Mouse (Mus musculus) NIH3T3 (cell line): ENCODE results near the gene Edf1.
"Not testable (repeated sequence)": the region's sequence is repeated elsewhere in the genome, so short reads cannot be mapped to it uniquely, and the experiment has no call there.

ENCODE experiments used
- DNase-seq: peaks from one replicate; pipeline ENCODE4 v3.0.0-alpha.2; 2012; ENCODE audit warnings: low read depth

Edf1 gene

DNA sequence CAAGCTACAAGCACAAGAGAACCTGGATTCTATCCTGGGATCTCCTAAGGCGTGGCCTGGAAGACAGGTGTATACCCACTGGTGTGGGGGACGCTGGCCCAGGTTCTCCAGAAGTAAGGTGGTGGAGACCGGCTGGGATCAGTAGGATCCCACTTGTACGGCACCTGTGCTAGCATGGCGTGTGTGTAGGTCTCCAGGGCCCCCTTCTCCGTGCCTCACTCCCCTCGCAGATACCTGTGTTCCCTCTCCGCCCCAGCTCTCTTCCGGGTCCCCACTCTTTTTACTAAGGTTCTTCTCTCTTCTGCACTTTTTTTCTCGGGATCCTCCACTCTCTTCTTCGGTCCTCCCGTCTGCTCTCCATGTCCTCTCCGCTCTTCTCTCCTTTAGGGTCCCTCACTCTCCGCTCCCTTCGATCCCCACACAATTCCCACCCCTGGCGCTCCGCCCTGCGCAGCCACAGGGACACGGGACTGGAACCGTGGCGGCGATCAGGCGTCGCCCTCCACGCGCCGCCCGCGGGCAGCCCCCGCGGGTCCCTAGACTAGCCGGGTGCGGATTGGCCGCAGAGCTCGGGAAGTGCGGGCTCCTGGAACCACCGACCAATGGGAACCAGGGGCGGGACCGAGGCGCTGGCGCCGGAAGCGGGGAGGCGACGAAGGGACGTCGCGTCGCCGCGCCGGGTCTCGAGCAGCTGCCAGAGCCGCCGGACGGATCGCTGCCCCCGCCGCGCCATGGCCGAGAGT is at the start of gene Edf1:
Edf1 (plus strand) TSS at position 627 of the 743 bp plus-strand sequence.
- peak; percentile 90 for DNase-seq

DNA sequence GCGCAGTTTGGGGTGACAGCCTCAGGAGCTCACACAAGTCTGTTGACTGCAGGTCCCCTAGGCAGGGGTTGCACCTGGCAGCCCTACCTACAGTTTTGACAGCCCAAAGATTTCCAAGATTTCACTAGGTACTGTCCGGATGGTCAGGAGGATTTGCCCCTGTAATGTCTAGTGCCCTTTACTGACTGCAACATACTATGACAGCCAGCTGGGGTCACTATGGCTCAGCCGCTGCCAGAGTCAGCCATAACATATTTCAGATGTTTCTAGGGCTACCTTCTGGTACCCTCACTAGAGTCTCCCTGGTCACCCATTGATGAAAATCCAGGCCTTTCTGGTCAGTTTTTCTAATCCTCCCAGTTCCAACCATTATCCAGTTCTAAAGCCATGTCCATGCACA is 47.7 kb upstream of the Edf1 start:
- peak; percentile 66 for DNase-seq

DNA sequence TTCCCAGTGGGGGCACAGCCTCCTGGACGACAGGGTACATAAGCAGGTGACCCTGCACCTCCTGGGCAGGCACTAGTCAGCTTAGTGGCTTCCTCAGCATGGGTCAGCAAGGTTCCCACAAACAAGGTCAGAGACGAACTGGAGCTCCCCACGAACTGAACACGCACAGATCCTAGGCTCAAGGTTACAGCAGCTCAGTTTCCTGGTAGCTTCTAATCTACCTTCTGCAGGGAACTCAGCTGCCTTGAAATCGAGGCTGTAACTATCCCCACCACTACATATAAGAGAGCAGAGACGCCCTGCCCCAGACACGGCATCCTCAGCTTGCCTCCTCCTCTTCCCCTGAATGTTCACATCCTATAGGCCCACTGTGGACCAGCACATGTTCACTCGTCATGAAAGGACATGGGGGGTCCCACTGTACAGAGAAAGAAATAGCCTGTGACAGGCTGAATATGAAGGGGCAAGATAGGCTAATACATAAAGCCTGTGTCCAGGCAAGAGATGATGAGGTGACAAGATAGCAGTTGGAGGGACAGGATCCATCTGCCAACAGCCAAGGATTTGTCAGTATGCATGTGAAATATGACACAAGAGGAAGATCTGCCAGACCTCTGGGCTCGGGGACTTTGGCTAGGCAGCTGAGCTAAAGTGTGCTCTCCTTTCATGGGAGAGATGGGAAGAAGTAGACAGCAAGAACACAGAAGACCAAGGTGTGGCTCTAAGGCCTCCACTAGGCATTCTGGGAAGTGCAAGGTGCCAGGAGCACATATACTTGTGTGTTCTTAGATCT is 30.9 kb upstream of the Edf1 start:
- no peak for DNase-seq

DNA sequence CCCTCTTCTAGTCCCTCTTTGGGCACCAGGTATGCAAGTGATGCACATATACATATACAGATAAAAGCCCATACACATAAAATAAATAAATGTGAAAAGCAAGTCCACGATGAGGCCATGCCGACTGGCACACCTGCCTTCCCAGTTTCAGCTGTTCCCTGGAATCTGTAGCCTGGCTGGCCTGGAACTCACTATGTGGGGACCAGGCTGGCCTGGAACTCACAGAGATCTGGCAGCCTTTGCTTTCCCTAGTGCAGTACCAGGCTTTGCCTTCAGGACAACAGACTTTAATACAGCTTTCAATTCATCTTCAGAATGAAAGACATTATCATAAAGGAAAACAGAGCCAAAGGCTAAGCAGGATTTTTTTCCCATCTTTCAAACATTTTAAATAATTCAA is 23.9 kb upstream of the Edf1 start:
- DNase-seq, result peak; percentile 68

DNA sequence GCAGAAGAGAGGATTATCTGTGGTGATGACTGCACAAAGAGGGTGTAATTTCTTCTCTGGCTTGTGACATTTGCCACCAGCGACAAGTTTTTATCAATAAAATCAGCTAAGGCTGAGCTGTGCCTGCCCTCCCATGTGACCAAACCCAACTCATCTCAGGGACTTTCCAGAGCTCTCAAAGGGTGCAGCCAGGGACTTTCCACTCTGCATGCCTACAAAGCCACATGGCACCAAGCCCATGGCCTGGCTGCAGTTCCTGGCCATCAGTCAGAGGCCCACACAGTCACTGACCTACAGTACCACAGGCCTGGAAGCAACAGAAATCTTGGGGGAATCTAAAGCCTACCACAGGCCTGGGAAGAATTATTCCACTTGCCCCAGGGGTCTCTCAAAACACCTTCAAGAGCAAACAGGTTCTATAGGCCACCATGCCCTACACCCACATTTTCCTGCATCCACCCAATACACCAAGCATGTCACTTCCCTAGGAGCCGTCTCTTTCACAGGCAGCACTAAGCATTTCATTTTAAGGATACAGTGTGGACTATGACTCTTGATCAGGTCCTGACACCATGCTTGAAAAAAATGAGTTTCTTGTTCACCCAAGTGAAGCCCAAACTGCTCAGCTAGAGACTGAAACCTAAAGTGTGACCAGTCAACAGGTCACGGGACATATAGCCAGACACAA is 23.3 kb upstream of the Edf1 start:
- peak; percentile 94 for DNase-seq

DNA sequence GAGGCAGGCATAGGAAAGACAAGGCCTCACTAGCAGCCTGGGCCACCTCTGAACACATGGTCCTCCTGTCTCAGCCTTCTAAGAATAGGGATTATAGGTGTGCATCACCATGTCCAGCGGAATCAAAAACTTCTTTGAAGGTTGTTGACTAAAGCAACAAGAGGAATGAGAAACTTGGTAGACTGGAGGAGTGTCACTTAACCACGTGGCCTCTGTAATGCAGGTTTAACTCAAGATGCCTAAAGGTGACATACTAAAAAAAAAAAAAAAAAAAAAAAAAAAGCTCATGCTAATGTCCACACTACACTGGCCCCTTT is 22.8 kb upstream of the Edf1 start:
- DNase-seq, result no peak

DNA sequence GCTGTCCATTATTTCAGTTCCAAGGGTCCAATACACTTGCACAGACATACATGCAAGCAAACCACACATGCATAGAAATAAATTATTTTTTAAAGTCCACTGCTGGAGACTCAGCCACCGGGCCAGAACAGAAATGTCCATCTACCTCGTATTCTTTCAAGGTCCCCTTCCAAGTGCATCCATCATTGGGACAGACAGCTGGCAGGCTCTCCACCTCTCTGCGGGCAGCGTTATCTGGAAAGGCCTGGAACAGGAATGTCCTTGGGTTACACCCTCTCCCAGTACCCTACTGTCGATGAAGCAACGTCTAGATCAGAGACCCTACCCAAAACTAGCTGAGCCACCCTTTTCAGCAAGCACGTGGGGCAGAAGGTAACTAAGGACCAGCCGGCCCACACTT is 21.1 kb upstream of the Edf1 start:
- no peak for DNase-seq

DNA sequence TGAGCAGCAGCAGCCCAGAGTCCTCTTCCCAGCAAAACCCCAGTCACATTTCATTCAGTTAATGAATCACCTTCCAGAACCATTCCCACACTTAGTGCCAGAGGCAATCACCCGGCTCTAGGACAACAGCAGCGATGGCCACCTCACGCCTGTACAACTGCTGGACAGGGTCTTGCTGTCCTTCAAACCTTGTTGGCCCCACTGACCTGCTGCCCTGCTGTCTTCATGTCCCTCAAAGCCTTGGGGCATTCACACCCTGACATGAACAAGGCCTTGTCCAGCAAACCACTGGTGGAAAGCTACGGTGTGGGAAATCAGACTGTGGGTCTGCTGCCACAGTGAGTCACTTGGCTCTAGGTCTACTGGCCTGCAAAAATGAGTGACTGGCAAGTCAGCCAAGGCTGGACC is 17.1 kb upstream of the Edf1 start:
- peak; percentile 57 for DNase-seq

DNA sequence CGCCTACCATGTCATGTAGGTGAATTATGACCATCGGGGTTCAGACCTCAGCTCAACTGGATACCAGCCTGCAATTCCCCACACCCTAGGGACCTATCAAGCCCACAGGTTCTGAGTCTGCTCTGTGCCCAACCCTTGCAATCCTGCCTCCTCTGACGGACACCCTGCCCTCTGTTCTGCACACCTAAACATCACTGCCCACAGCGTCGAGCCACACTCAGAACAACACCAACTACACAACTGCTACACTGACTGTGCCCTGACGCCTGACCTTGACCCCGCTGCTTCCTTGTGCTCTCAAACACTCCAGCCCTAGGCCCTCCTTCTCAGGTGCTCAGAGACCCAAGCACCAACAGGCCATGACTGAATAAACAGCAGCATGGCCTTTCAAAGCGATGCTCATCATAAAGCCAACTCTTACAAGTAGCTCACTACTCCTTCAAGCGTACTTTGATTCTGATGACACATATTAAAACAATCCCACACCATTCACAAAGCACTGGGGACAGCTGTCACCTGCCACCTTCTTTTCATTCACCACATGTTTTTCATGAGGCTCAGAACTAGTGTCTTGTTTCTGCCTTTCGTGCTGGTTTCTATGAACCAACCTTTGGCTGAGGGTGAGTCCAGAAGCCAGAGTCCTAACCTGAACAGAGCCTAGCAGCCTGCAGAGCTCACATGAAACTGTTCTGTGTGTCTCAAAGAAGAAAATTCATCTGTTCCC is 15.8 kb upstream of the Edf1 start:
- DNase-seq, result no peak

DNA sequence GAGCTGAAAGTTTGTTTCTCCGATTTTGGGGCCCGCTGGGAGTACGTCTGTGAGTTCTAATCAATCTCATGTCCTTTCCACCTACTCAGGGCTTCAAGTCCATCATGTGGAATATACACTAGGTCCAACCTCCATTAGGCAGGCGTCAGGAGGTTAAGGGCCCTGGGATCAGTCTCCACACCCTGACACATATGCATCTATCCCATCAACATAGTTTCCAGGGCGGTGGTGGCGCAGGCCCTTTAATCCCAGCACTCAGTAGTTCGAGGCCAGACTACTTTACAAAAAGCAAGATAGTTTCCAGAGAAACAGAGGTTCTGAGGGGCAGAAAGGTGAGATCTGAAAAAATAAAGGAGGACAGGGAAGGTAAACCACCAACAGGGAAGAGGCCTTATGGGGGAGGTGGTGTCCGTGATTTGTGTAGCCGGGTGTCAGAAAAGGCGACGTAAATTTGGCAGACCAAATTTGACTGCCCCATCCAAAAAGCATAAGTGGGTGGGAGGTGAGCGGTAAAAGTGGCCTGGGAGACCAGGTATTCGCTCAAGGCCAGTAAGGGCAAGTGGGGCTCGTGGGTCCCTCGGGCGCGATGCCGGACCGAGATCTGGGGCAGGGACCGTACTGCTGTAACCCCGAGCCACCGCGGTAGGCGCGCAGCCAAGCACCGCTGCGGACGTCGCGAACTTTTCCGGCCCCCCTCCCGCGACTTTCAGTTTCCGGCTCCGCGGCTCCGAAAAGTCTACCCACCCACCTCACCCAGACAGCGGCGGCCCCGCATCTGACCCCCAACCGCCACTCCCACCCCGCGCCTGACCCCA is 11.4 kb upstream of the Edf1 start:
- DNase-seq, result peak; percentile 13

DNA sequence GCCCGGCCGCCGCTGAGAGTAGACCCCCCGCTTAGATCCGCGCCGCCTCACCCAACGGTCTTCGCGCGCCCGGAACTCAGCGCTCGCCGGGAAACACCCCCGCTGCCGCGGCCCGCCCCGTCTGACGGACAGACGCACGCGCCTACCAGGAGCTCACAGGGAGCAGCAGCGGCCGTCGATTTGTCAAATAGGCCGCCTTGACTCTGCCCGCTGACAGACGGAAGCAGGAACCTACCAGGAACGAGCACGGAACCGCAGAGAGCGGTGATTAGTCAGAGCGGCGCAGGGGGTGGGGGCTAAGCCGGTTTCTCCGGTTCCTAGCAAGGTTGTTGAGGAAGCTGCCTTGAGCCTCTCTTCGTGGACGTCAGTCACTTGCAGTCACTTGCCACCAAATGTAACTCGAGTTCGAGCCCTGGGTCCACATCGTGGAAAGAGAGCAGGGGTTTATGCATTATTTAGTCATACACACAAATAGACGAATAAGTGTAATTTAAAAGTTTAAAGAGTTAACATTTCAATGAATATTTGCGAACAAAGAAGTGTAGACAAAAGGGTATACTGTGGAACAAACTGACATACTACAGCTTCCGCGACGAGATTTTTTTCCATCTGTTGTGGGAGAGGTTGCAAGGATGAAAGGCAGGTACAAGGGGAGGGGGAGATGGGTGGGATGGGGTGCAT is 10.7 kb upstream of the Edf1 start, which contains the start of gene Traf2:
Traf2 (minus strand) TSS at position 130 of the 681 bp plus-strand sequence.
- peak; percentile 99 for DNase-seq

DNA sequence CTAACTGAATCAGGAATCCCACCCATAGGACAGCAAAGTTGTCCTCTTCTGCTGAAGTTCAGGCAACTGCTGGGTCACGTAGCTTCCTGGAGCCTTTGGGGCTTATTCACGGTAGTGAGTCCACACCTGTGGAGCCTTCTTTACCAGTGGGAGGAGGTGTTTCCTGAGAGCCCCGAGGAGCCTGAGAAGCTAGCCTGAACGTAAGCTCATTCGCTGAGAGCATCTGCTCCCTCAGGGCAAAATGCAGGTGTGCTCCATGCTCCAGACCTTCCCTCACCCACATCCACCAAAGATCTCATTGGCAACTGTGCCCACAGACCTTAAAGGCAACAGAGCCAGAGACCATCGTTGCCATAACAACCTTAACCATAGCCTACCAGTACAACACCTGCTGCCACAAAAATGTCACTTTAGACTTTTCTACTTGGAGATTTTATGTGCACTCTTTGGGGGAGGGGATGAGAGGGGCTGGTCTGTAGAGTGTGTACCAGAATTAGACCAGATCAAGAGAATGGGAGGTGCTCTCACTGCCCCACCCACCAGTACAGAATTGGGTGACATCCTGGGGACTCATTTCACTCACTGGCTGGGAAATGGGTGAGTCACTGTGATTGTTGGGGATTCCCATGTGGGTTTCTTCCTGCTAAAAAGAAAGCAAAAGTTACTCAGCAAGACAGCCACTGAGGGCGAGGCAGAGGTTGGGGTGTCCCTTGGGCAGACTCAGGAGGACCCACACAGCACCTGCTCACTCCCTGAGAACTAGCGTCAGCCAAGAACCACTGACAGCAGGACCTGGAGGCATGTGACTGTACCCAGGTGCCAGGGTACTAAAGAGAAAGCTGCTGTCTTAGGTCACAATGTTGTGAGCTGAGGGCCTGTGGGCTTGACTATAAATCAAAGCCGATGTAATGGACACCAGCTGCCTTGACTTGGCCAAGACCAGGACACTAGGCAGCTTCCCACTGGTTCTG is 8.3 kb upstream of the Edf1 start:
- DNase-seq, result peak; percentile 47

DNA sequence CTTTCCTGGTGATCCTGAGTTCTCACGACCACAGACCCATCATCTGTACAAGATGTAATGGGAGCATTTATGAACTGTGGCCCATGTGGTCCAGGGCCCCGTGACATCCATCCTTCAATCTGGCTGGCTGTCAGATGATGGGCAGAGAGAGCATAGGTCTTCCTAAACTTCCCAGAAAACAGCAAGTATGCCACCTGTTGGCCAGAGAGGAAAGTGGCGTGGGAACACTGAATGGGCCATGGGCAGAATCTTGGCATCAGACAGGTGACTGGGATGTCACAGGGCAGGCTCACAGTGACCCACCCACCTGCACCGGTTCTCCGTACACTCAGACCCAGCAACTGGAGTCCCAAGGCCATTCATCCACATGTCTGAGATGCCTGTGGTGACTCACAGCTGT is 6.5 kb upstream of the Edf1 start:
- DNase-seq, result peak; percentile 79

DNA sequence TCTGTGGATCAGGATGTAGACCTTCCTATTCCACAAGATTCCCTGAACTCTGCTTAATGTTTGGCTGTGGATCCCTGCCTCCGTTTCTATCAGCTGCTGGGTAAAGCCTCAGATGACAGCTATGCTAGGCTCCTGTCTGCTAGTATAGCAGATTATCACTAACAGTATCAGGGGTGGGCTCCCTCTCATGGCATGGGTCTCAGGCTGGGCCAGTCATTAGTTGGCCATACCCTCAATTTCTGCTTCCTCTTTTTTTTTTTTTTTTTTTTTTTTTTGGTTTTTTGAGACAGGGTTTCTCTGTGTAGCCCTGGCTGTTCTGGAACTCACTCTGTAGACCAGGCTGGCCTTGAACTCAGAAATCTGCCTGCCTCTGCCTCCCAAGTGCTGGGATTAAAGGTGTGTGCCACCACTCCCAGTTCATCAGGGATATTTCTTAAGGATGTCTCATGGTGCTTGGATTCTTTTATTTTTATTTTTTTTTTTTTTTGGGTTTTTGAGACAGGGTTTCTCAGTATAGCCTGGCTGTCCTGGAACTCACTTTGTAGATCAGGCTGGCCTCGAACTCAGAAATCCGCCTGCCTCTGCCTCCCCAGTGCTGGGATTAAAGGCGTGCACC is 4.4 kb upstream of the Edf1 start:
- DNase-seq, result not testable (repeated sequence)

DNA sequence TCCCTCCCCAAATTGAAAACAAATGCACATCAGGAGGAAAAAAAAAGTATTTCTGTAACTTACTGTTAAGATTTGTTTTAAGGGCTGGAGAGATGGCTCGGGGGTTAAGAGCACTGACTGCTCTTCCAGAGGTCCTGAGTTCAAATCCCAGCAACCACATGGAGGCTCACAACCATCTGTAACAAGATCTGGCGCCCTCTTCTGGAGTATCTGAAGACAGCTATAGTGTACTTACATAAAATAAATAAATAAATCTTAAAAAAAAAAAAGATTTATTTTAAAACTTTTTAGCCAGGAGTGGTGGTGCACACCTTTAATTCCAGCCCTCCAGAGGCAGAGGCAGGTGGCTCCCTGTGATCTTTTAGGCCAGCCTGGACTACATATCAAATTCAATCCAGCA is 2.2 kb upstream of the Edf1 start:
- not testable (repeated sequence) for DNase-seq

DNA sequence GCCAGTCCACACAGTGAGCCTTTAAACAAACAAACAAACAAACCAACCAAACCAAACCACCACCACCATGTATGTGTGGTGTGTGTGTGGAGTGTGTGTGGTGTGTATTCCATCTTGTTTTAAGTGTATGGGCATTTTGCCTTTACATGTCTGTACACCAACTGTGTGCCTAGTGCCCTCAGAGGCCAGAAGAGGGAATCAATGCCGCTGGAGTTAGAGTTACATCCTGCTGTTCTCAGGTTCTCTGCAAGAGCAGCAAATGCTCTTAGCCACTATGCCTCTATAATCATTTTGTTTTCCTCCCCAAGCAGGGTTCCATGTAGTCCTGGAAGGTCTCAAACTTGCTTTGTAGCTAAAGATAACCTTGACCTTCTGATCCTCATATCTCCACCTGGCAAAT is 1.4 kb upstream of the Edf1 start:
- no peak for DNase-seq

DNA sequence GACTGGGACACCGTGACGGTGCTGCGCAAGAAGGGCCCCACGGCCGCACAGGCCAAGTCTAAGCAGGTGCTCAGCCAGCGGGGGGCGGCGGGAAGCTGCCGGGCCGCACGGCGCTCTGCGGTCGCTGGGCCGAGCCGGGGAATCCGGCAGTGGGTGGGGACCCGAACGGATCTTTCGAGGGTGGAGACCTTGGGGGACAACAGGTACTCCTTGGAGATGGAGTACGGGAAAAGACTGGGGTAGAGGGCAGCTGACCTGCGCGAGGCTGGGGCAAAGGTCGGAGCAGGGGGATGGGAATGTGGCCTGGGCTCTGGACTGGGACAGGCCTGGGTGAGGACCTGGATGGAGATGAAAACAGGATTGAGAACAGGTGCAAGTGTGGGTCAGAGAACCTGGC is 315 bp downstream of the Edf1 start:
- DNase-seq, result no peak

DNA sequence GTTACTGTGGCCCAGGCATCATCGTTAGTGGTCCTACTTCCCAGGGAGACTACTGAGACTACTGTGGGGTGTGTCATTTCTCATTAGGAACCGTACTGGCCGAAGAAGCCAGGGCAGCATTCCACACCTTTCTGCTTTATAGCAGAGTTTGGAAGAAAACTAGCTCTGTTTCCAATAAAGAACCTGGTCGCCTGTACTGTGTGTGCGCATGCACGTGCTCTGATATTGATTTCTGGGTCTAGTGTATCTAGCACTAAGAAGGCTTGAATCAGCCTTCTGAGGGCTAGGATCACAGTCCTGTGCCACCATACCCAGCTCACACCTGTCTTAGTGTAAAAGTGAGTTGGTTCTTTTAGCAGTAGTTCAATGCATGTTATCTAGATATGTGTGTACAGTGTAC is 1.1 kb downstream of the Edf1 start:
- no peak for DNase-seq

DNA sequence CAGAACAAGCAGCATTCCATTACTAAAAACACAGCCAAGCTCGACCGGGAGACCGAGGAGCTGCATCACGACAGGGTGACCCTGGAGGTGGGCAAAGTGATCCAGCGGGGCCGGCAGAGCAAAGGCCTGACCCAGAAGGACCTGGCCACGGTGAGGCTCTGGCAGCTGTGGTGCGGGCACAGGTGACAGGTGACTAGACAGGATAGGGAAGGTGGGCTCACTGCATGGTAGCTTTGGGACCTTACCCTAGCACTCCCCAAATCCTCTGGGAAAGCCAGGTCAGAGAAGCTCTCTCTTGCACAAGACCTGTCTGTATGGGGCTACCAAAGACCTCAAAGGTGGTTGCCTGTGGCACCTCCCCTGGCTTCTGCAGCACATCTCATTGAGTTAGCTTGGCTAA is 2.9 kb downstream of the Edf1 start:
- no peak for DNase-seq
